Mouse (Mus musculus): ENCODE results near the gene Babam2.

DNA sequence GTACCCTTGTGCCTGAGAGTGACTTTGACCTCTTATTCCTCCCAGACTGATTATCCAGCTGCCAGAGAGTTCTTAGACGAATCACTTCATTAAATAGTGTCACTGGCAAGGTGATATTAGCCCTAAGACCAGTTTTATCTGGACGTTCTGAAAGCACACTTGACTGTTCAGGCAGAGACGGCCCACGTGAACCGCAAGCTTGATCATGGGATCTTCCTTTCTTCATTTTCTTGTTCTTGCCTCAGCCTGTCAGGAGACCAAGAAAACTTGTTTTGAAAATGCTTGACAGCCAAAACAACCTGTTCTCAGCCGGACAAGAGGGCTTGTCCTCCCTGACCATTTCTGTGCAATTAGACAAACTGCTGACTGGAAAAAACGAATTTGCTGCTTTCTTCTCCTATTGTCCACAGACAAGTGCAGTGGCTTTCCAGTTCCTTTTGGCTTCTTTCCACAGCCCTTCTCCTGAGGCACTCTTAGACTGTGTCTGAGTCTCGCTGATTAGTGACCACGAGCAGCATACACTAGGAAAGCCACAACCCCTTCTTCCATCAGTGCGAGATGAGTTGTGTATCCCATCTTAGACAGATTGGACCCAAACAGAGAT, 372.2 kb downstream of the Babam2 start:
- no peak for TF ChIP-seq POLR2A (IDR thresholded peaks at IDR 0.05; ENCODE audit: insufficient read length, low read depth)
- no peak for TF ChIP-seq POLR2AphosphoS2 (IDR thresholded peaks at IDR 0.05; ENCODE audit: insufficient read length, low read depth)
- no peak for TF ChIP-seq TCF12 (IDR thresholded peaks at IDR 0.05; ENCODE audit: insufficient read depth, poor library complexity, severe bottlenecking)
- TF ChIP-seq MAX (IDR thresholded peaks at IDR 0.05; ENCODE audit: low read depth), result no peak
- TF ChIP-seq CEBPB (IDR thresholded peaks at IDR 0.05; ENCODE audit: insufficient read depth, poor library complexity, severe bottlenecking), result no peak
- TF ChIP-seq SRF (IDR thresholded peaks at IDR 0.05; ENCODE audit: control insufficient read depth, insufficient read length, low read depth), result no peak
- no peak for TF ChIP-seq E2F4 (IDR thresholded peaks at IDR 0.05; ENCODE audit: insufficient read depth)
- TF ChIP-seq MYOG (IDR thresholded peaks at IDR 0.05; ENCODE audit: control insufficient read depth in 1 of 3, insufficient read depth in 1 of 3, insufficient read length in 2 of 3, low read depth in 2 of 3), result no peak
- no peak for TF ChIP-seq REST (IDR thresholded peaks at IDR 0.05; ENCODE audit: insufficient read depth, insufficient read length)
- no peak for TF ChIP-seq TCF3 (IDR thresholded peaks at IDR 0.05; ENCODE audit: insufficient read length, low read depth)
- no peak for TF ChIP-seq USF1 (IDR thresholded peaks at IDR 0.05; ENCODE audit: low read depth)
- no peak for TF ChIP-seq MYOD1 (IDR thresholded peaks at IDR 0.05; ENCODE audit: control insufficient read depth in 1 of 3, insufficient read length in 2 of 3, low read depth in 2 of 3)
